Mouse (Mus musculus) adrenal gland, postnatal 36 days (tissue): ENCODE results near the gene Mkrn2os. TPM values are rescaled to one million over a fixed set of nuclear protein-coding genes. Genes with fewer than 3 reads are reported as not detected.
"Not testable (repeated sequence)": the region's sequence is repeated elsewhere in the genome, so short reads cannot be mapped to it uniquely, and the experiment has no call there.

Experiments used
- DNase-seq, 2 experiments: peaks; one replicate each; pipeline ENCODE4 v3.0.0; 2021; ENCODE audit warnings: mixed read lengths in 1 of 2
- long read RNA-seq, 2 experiments: library from polyadenylated mRNA; stranded (forward); transcript quantifications; one replicate each; pipeline ENCODE4 v2.0.0; 2021; ENCODE audit warnings: borderline sequencing depth in 2 of 2
- total RNA-seq, 2 experiments: library from RNA; stranded (reverse); gene quantifications; 2 replicates each; pipeline ENCODE4 v1.2.3; 2021

The Mkrn2os gene
- not detected for total RNA-seq
- long read RNA-seq, experiment 1 = 0 reads
- long read RNA-seq, experiment 2, partial matches to known transcripts = 0 of 1 reads
- long read RNA-seq, experiment 2, other reads (novel, unspliced or antisense) = 1 of 1 reads

DNA sequence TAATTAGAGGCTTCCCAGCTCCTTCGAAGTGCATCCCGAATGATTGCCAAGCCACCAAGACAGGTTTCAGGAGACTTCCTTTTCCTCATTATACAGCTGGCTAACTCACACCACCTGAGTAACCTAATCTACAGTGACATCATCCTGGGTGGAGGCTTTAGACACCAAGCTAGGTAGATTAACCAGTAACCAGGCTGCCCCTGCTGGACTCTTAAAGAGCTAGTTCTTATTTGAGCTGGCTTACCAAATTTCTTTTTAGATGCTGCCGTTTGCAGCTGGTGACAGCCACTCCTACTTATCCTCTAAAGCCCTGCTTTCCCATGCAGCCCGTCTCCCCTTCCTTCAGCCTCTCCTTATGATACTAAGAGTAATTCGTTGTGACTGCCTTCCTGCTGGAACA is at the start of gene Mkrn2os:
TSS of gene Mkrn2os (minus strand) at position 119 of the 400 bp plus-strand sequence.
- no peak for DNase-seq

DNA sequence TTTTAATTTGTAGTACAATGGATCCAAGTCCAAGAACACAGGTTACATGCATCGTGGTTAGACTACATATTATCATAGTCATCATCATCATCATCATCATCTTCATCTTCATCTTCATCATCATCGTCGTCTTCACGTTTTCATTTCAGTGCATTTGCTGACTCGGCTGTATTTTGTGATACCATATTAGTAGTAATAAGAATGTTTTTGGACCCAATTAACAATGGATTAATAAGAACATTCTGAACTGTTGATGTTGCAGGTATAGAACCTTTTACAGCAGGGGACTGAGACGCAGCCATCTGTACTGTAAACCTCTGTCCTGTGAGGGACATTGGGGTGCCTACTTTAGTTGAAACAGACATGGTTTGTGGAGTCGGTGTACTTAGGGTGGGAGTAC is 45.8 kb upstream of the Mkrn2os start:
- DNase-seq = not testable (repeated sequence)

DNA sequence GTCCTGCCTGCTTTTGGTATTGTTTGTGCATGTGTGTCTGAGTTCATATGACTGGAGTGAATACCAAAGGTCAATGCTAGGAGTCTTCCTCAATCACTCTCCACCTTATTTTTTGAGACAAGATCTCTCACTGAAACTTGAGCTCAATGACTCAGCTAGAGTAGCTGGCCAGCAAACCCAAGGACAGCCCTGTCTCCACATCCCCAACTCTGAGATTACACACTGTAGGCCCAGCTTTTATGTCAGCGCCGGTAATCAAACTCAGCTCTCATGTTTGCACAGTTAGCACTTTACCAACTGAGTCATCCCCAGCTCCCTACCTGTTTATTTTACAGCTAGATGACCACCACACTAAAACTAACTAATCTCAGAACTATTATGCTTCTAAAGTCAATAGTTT is 41.6 kb upstream of the Mkrn2os start:
- DNase-seq = peak; percentile 45 to 53

DNA sequence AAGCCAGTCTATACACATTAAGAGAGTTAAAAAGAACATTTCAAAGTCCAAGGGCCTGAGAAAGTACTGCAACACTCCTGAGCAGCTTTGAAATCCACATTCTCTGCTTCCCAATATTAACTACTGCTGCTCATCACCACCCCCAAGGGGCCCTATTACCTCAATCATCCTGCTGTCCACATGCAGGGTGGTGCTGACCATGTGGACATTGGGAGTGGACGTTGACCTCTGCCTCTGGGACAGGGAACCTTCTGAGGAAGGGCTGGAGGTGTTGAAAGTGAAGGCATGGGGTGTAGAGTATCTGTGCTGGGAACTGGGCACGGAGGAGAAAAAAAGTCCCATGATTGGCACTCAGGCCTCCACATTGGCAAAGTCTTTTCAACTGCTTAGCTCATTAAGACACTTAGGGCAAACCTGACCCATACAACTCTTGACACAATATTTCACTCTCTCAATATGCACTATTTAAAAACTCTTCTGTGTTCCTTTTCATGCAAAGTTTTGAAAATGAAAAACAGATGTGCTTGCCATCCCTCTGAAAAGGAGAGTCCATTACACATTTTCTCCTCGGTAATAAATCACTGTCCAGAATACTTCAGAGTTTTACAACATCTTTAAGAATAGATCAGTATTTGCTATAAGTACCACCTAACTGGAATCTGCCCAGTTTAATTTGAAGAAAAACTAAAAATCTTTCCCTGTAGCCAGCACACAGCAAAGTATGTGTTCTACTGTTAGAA is 38.9 kb upstream of the Mkrn2os start:
- no peak for DNase-seq

DNA sequence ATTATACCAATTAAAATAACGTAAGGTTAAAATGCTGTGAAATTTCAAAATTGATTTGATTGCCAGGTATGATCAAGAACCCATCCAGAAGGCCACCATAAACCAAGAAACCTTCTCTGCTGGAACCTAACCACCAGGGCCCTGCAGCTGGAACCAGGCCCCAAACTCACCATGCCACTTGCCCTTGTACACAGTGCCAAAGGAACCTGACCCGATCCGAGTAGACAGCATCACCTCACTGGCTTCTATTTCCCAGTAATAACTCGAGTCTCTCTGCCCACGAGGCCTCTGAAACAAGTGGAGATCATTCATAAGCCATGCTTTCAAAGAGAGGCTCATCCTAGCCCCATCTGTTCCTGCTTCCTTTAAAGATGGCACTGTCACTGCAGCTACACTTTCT is 33.7 kb upstream of the Mkrn2os start:
- no peak for DNase-seq

DNA sequence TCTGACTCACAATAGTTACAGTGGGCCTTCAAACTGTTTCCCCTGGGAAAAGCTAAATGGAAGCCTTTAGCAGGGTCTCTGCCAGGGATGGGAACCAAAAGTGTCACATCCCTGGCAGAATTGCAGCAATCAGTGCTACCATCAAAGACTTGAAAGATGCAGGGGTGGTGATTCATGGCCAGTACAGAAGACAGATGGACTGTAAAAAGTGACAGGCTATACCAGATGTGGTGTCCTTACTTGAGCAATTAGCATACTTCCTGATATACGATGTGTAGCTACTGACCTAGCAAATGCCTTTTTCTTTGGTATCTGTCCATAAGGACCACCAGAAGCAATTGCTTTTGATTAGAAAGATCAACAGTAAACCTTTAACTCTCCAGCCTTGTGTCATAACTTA is 28.6 kb upstream of the Mkrn2os start:
- no peak for DNase-seq

DNA sequence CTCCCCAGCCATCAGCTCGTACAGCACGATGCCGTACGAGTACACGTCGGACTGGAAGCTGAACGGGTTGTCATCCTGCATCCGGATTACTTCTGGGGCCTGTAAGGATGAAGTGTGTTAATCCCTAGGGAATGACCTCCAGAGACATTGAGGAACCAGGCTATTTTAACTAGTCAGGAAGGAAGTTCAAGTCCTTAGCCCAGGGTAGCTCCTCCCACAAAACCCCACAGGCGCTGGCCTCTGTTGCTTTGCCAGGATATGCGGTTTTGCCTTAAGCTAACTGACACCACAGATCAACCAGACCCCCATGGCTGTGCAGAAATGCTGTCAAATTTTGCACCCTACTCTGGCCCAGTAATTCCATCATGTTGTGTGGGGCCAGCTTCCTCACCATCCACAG is 27.4 kb upstream of the Mkrn2os start:
- peak in 1 of 2 experiments; percentile 30 for DNase-seq

DNA sequence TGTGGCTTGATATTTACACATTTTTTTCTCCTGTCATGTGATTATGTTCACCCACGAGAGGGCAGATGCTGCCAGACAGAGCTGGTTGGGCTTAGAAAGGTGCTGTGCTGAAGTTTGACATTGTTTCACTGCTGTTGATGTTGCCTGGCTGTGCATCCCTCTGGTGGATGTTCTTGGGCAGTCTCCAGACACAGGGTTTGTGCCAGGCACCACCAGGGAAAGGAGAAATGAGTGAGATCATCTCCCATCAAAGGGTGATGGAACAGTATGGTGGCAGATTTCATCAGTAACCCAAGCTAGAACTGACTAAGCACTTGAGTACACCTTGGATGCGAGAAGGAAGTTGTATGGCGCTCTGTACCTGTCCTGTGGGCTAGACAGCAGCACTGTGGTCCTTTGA is 23.6 kb upstream of the Mkrn2os start:
- DNase-seq = no peak

DNA sequence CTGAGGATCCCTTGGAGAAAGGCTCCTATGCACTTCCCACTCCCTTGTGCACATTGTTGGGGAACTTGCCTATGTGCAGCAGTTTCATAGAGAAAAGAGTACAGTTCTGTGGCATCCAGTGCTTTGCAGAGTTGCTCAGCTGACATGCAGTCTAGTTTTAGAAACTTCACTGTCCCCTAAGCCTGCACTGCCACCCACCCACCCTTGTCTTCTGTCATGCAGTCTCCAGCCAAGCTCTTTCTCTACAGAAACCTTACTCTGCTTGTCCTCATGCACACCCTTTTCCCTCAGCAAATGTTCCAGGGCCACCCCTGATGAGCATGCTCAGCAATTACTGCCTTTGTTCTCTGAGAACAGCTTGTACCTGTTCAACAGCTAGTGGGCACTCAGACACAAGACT is 21.4 kb upstream of the Mkrn2os start:
- no peak for DNase-seq

DNA sequence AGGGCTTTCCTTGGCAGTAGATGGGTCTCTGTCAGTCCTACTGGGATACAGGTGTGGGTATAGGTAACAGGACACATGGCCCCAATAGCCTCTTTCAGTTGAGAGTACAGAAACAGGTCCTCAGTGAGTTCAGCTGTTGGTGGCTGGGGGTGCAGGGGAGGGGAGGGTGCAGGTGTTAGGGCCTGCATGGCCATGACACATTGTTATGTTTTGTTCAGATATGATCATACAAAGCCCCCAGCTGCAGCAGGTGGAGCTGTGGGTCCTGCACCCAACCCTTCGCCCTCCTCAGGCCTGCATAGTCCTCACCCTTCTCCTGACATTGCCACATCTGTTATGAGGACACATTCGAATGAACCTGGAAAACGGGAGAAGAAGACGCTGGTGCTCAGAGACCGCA is 17.9 kb upstream of the Mkrn2os start:
- DNase-seq = no peak

DNA sequence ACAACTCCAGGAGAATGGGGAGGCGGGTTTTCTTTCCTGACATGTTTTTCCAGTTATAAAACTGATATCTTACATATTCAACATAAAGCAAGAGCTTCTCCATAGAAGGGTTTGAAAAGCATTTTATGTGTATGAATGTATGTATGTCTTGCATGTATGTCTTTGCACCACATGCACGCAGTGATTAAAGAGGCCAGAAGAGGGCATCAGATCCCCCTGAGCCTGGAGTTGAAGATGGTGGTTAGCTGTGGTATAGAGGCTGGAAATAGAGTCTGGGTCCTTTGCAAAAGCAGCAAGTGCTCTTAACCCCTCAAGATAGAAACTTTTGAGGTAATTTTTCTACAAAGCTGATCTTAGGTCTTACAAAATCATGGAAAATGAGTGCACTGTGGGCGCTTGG is 16.7 kb upstream of the Mkrn2os start:
- peak in 1 of 2 experiments; percentile 25 for DNase-seq

DNA sequence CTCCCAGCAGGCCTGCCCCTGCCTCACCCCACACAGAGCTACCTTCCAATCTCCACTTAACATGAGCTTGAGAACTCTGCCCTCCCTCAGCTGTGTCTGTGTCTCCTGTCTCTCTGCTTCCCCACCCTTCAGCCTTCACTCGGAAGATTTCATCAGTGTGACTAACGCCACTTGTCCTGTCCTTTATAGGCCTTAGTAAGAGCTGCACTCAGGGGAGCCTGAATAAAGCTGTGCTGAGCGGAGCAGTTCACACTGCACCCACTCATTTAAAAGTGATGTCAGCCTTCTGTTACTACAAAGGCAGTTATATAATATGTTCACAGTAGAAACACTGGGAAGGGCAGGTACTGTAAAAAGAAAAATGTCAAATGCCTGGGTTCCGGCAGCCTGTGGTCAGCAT is 15.1 kb upstream of the Mkrn2os start:
- DNase-seq = peak; percentile 45 to 50

DNA sequence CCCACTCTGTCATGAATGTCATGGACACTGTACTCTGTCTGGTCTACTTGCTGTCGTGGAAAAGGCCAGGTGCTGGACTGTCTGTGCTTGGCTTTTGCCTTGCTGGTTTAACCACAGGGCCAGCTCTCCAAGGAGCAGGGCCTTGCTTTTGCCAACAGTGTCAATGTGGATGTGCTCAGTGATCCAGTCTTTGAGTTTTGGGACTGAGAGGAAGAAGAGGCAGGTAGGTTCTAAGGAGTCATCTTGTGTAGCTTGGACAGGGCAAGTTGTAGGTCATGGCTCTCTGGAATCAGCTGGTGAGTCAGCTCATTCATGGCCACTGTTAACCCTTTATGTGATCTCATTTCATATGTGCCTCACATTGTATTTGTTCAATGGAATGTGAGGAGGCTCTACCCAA is 14.1 kb upstream of the Mkrn2os start:
- DNase-seq = peak; percentile 11 to 28

DNA sequence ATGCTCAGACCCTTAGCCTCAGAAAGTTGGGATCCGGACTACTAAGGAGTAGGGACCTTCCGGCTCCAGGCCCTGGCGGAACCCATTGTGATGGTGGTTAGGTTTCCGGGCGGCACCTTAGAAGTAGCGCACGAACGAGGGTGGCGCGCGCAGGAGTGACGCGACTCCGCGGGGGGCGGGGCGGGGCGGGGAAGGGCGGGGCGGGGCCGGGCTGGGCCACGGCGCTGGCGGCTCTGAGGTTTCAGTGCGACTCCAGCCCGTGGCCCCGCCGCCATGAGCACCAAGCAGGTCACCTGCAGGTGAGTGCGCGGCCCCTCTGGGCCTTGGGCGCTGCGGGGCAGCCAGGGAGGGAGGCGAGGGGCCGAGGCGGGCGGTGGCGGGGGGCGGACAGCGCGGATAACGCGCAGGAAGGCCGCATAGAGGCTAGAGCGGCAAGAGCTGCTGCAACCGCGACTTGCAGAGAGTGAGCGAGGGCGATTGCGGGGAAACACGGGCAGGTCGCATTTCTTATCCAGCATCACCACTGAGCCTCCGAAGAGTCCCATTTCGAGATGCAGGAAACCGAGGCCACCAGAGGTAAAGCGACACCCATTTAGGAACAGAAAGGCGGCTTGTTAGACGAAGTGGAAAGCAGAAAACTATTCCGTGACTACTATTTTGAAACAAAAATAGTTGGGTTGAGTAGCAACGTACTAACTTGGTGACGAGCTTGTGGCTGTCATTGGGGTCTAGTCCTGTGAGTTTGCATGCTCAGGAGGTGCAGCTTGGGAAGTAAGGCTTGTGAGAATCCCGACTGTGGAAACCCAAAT is 9.5 kb upstream of the Mkrn2os start, which contains the start of gene Mkrn2:
TSS of gene Mkrn2 (plus strand) at position 188 of the 809 bp plus-strand sequence.
- DNase-seq = peak; percentile 80 to 86

DNA sequence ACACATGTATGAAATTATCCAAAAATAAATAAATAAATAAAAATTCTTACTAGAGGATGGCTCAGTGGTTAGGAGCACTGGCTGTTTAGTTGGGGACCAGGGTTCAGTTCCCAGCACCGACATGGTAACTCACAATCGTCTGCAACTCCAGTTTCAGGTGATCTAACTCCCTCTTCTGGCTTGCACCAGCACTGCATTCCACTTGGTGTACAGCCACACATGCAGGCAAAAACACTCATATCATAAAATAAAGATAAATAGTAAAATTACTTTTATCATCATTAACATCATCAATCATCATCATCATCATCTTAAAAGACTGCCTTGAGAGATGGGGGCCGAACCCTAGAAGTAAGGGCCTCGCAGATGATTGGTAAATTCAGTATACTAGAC is 8.9 kb upstream of the Mkrn2os start:
- DNase-seq = no peak

DNA sequence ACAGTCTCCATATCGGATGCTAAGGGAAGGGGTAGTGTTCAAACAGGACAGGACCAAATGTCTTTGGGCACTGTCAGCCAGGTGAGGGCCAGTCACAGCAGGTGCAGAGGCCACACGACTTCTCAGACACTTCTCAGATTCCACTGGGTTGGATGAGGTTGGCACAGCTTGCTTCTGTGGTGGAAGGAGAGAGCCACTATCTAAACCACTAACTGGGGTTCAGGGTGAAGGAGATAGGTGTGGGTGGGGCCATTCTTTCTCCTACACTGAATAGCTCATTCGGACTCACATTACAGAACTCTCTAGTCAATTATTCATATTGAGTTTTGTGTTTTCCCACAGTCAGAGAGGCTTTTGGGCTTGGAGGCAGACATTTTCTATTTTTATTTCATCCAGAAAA is 3.3 kb upstream of the Mkrn2os start:
- no peak for DNase-seq

DNA sequence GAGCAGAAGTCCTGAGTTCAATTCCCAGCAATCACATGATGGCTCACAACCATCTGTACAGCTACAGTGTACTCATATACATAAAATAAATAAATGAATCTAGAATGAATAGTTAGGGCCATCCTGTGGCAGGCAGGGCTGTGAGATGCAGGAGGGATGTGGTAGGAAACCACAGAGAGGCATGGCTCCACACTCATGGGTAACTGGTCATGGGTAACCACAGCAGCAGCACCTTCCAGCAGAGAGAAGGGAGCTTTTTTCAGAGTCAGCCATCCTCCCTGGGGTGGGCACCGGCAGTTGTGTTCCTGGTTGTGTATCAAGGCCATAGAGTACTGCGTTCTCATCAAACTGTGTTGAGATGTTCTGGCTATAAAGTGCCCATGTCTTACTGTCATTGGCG is 2.1 kb upstream of the Mkrn2os start:
- DNase-seq = no peak

DNA sequence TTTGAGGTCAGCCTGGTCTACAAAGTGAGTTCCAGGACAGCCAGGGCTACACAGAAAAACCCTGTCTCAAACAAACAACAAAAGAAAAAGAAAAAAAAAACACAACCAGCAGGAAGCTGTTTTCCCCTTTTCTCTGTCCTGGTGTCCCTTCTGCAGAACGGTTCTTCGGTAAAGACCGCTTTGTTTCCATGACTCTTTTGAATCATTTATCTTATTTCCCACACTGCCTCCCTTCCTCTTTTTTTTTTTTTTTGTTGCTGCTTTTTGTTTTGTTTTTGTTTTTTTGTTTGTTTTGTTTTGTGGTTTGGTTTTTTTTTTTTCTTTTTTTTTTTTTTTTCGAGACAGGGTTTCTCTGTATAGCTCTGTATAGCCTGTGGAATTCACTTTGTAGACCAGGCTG is 876 bp upstream of the Mkrn2os start:
- DNase-seq = no peak

DNA sequence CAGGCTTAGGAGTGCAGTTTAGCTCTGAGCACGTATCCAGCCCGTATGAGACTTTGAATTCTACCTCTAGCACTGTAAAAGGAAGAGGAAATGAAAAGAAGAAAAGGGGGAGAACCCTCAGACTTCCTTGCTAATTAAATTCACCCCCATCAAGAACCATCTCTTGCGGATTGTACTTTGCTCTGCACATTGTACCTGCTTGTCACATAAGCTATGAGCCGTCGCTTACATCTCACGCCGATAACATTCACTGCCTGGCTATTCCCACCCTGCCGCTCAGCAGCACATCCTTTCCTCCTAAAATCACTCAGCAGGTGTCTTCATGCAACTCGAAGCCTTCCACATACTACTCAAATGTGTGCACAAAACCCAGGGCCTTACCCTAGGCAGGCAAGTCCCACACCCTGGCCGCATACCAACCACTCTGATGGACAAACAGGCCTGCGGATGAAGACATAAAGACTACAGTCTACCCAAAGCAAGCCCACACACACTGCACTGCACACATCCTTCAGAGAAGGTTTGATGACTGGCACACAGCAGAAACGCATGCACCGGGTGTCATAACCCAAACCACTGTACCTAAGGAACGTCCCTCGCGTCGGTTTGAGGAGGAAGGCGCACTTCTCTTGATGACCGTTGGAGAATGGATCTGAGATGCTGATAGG is 550 bp downstream of the Mkrn2os start:
- DNase-seq = no peak

DNA sequence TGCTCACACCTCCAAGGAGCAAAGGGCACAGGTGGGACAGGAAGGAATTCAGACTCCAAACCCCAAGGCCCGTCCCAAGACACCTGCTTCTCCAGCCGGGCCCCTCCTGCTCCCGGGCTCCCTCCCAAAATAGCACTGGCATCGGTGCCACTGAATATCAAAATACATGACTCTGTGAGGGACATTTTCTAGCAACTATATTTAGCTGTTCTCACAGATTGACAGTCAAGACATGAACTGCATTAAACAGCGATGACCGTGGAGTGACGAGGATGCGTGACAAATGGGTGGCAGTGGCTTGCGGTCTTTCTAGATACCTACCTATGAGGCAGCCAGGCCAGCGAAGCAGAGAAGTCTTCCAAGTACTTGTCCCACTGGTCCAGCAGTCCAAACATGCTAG is 6.1 kb downstream of the Mkrn2os start:
- no peak for DNase-seq

DNA sequence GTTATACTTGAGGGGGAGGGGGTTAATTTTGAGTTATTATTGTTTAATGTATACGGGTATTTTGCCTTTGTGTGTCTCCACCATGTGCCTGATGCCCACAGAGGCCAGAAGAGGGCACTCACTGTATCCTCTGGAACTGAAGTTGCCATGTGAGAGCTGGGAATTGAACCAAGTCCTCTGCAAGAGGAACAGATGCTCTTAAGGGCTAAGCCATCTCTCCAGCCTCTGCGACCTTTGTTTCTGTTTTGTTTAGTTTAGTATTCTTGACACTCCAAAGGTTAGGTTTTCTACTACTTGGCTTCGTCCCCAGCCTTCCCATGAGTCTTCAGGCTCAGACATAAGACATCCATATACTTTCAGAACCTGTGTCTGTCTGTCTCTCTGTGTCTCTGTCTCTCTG is 8.2 kb downstream of the Mkrn2os start:
- no peak for DNase-seq

DNA sequence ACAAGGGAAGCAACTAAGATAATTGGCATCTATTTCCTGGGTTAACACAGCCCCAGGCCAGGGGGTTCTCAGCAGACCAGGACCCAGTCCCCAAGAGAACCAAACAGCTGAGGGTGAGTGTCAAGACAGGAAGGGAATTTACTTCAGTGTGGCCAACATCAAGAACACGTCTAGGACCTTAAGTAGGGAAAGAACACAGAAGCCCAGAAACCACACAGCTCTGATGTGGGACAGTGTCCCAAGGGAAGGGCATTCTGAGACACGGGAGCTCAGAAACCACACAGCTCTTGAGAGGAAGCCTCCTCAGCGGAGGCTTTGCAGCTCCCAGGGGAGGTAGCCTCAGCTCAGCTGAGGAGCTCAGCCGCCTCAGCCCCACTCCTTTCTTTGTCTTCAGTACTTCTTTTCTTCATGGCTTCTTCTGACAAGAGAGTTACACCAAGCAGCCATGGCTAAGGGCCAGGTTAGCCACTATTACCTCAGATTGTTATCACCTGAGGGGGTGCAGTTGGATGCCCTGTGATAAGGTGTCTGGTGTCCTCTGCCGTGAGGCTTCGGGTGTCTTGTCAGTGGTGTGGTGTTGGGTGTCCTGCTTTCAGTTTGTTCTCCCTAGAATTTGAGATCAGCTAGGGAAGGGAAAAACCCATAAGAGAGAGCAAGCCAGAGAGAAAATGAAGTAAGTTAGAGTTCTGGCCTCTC is 8.8 kb downstream of the Mkrn2os start:
- no peak for DNase-seq
